8 mouse cellular contexts compared by ENCODE assay signal in genomic region chr15:96287976-96288835, GRCm38 (mm10). TPM values are rescaled to one million over a fixed set of nuclear protein-coding genes. Genes with fewer than 3 reads are reported as not detected.
DNase-seq lines count a peak whose midpoint lies in the region; ATAC-seq and TF ChIP-seq lines count a peak whose summit lies in the region.

No protein-coding gene starts in this region.

- WGBS in forebrain, embryonic 15.5 days, result under 1% methylated on average over 95 of the region's 97 CpGs
- under 1% methylated on average over 96 of the region's 97 CpGs for WGBS in hindbrain, embryonic 10.5 days

- peaks cover 17% of the 10 kb centered on the region for H3K36me3 ChIP-seq in G1E (replicated peaks)
- H3K36me3 ChIP-seq in forebrain, embryonic 15.5 days, result no peaks in the 10 kb centered on the region
- H3K36me3 ChIP-seq in hindbrain, embryonic 10.5 days, result peaks cover 22% of the 10 kb centered on the region

- ATAC-seq in G1E (ENCODE audit: extremely low read depth, insufficient number of reproducible peaks, low FRiP score, poor library complexity, severe bottlenecking), result no peak
- ATAC-seq in forebrain, embryonic 15.5 days (replicated peaks), result no peak
- no peak for ATAC-seq in monocyte, adult 5-6 weeks (replicated peaks; ENCODE audit: insufficient number of reproducible peaks, low FRiP score, low TSS enrichment, poor library complexity, severe bottlenecking)

- peaks cover 27% of the 10 kb centered on the region for H3K4me1 ChIP-seq in G1E (ENCODE audit: insufficient read depth, low read depth, low read length)
- peaks cover 26% of the 10 kb centered on the region for H3K4me1 ChIP-seq in forebrain, embryonic 15.5 days
- H3K4me1 ChIP-seq in hindbrain, embryonic 10.5 days (replicated peaks), result peaks cover 35% of the 10 kb centered on the region

- TF ChIP-seq CTCF in G1E (IDR thresholded peaks at IDR 0.05; ENCODE audit: low read depth, low read length), result no peak

- no peaks in the 10 kb centered on the region for H3K27me3 ChIP-seq in G1E (ENCODE audit: insufficient read depth, low read length)
- H3K27me3 ChIP-seq in forebrain, embryonic 15.5 days, result no peaks in the 10 kb centered on the region
- no peaks in the 10 kb centered on the region for H3K27me3 ChIP-seq in hindbrain, embryonic 10.5 days (ENCODE audit: insufficient read depth, poor library complexity, severe bottlenecking)

- H3K27ac ChIP-seq in forebrain, embryonic 15.5 days (replicated peaks), result peak overlapping the region; percentile 99
- peak overlapping the region; percentile 100 for H3K27ac ChIP-seq in hindbrain, embryonic 10.5 days

- H3K9ac ChIP-seq in forebrain, embryonic 15.5 days (replicated peaks), result peak overlapping the region; percentile 99

- H3K4me3 ChIP-seq in G1E (ENCODE audit: low read depth, low read length), result peak overlapping the region; percentile 92
- peak overlapping the region; percentile 78 for H3K4me3 ChIP-seq in forebrain, embryonic 15.5 days
- peak overlapping the region; percentile 84 for H3K4me3 ChIP-seq in hindbrain, embryonic 10.5 days

- H3K9me3 ChIP-seq in G1E (replicated peaks), result no peaks in the 10 kb centered on the region
- no peaks in the 10 kb centered on the region for H3K9me3 ChIP-seq in forebrain, embryonic 15.5 days
- H3K9me3 ChIP-seq in hindbrain, embryonic 10.5 days, result no peaks in the 10 kb centered on the region

- peak overlapping the region; percentile 76 for H3K4me2 ChIP-seq in forebrain, embryonic 15.5 days (replicated peaks)

- DNase-seq in G1E (ENCODE audit: low spot score), result peak; percentile 22
- DNase-seq in c-Kit-positive CD71-negative TER-119-negative erythroid progenitor cells, embryonic 14.5 days (ENCODE audit: low read depth), result peak; percentile 30
- peak; percentile 78 for DNase-seq in hindbrain, embryonic 10.5 days (ENCODE audit: low spot score)
- peak; percentile 33 to 43 for DNase-seq in layer of hippocampus, postnatal 25 days (ENCODE audit: extremely low spot score in 1 of 2, low spot score in 1 of 2)
- DNase-seq in lung, postnatal 14 days, result peak; percentile 52
- peak; percentile 30 for DNase-seq in right cerebral cortex, postnatal 14 days

RNA-seq across cellular contexts. Expression of gene Arid2, which starts 0.9 kb away (rescaled TPM):
- total RNA-seq in G1E (2014; fragmentation: Nextera tagmentation) (95.3 and 100 TPM in 2 replicates), G1E (2017) (45.8 and 48.7 TPM in 2 replicates)
- polyA plus RNA-seq in G1E (2012), result 15.8 and 16.0 TPM in 2 replicates
- polyA plus RNA-seq in forebrain, embryonic 15.5 days (2015; fragmentation: Nextera tagmentation; extraction: Ambion mirVana), result 27.4 and 29.9 TPM in 2 replicates
- 25.6 and 27.4 TPM in 2 replicates for polyA plus RNA-seq in hindbrain, embryonic 10.5 days (2016; fragmentation: Nextera tagmentation; extraction: Ambion mirVana)
- 10 to 100 TPM; 32.0 to 37.1 TPM for total RNA-seq in layer of hippocampus, postnatal 25 days (2021)
- total RNA-seq in monocyte, adult 5-6 weeks (2017), result 19.6 to 44.6 TPM (median 31.3 TPM) in 3 replicates

Comparison
In these comparisons a context has a peak if more than half of its experiments do, and no peak if none do; other contexts are left out.
1. DNase-seq: peak in every context shown above with its lines; median percentile 78 in hindbrain, embryonic 10.5 days; 52 in lung, postnatal 14 days; 38 in layer of hippocampus, postnatal 25 days; 30 in c-Kit-positive CD71-negative TER-119-negative erythroid progenitor cells, embryonic 14.5 days; 30 in right cerebral cortex, postnatal 14 days; 22 in G1E.